Mouse (Mus musculus): ENCODE results near the gene Snx9. TPM values are rescaled to one million over a fixed set of nuclear protein-coding genes. Genes with fewer than 3 reads are reported as not detected.

Gene Snx9
- total and polyA plus RNA-seq, 3 experiments, result 12.9 to 22.8 TPM; not detected in 1

DNA sequence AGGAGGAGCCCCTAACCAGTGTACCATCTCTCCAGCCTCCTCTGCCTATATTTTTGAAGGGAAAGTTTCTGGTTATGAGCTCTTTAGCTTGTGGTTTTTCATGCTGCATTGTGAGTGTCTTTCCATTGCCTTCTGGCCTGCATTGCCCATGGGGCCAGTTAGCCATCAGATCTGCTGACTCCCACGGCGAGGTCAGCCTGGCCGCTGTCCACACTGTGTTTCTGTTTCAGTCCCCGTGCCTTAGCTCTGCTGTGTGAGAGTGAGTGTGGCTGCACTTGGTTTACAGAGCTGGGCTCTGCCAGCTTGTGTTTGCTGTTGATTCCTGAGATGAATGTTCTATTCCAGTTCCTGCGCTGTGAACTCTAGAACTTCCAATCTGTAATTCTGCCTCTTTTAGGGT, 73.1 kb downstream of the Snx9 start:
- no peaks in the 10 kb centered on the region for H3K79me2 ChIP-seq (ENCODE audit: control insufficient read depth, insufficient read depth, low read length, poor library complexity)
- no peak overlapping the region for H3K9ac ChIP-seq (ENCODE audit: control insufficient read depth, low read depth, low read length, poor library complexity, severe bottlenecking)
- no peaks in the 10 kb centered on the region for H3K27me3 ChIP-seq (ENCODE audit: control insufficient read depth in 1 of 2, insufficient read depth in 2 of 2, low read length in 2 of 2)
- H3K9me3 ChIP-seq (replicated peaks; ENCODE audit: insufficient read depth, low read length), result no peaks in the 10 kb centered on the region
- H3K4me3 ChIP-seq (ENCODE audit: control insufficient read depth in 1 of 2, insufficient read depth in 1 of 2, low read depth in 2 of 2, low read length in 2 of 2), result no peak overlapping the region
- no peak overlapping the region for H3K27ac ChIP-seq (ENCODE audit: control insufficient read depth, low read depth, low read length)
- no peak for TF ChIP-seq NRF1 (IDR thresholded peaks at IDR 0.05; ENCODE audit: insufficient read depth, low read depth, low read length, poor library complexity, severe bottlenecking)
- no peak for TF ChIP-seq SIN3A (IDR thresholded peaks at IDR 0.05; ENCODE audit: low read length)
- no peaks in the 10 kb centered on the region for H3K4me1 ChIP-seq (ENCODE audit: control insufficient read depth in 1 of 2, insufficient read depth in 2 of 2, low read length in 2 of 2)
- no peaks in the 10 kb centered on the region; a peak in 1 of 4 replicates for H3K36me3 ChIP-seq (ENCODE audit: control insufficient read depth in 1 of 2, insufficient read depth in 2 of 2, low read length in 2 of 2)
- no peak for DNase-seq (ENCODE audit: low read depth, low spot score)

DNA sequence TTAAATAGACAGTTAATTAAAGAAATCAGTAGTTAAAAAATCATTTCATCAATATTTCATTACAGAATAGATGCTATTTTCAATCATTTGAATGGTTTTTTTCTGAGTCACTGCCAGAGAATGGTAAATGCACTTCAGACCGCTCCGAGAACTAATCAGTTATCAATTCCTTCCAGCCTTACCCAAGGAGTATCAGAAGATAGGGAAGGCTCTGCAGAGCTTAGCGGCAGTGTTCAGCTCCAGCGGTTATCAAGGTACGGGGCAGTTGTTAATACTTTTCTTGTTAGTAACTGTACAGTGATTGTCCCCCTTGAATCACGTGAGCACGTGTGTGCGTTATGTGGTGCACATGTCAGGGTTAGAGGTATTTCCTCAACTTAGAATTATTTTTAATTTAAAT, 80.8 kb downstream of the Snx9 start:
- no peak for DNase-seq (ENCODE audit: low read depth, low spot score)
- no peaks in the 10 kb centered on the region for H3K4me1 ChIP-seq (ENCODE audit: control insufficient read depth in 1 of 2, insufficient read depth in 2 of 2, low read length in 2 of 2)
- TF ChIP-seq KAT2A (conservative IDR thresholded peaks at IDR 0.05; ENCODE audit: low read depth, low read length) (no peak), SIN3A (IDR thresholded peaks at IDR 0.05; ENCODE audit: low read length) (no peak), CHD1 (IDR thresholded peaks at IDR 0.05; ENCODE audit: low read depth, low read length) (no peak), POLR2AphosphoS5 (IDR thresholded peaks at IDR 0.05; ENCODE audit: borderline replicate concordance, low read depth, low read length) (no peak), POLR2AphosphoS2 (IDR thresholded peaks at IDR 0.05; ENCODE audit: low read length) (no peak), MAZ (IDR thresholded peaks at IDR 0.05; ENCODE audit: low read depth, low read length) (no peak), TBP (IDR thresholded peaks at IDR 0.05; ENCODE audit: low read depth, low read length) (no peak), E2F4 (IDR thresholded peaks at IDR 0.05; ENCODE audit: borderline replicate concordance, low read depth, low read length) (no peak), SMC3 (IDR thresholded peaks at IDR 0.05; ENCODE audit: low read depth, low read length) (no peak), HCFC1 (IDR thresholded peaks at IDR 0.05; ENCODE audit: low read depth, low read length) (no peak), MYC (IDR thresholded peaks at IDR 0.05; ENCODE audit: low read depth, low read length) (no peak), MAX (IDR thresholded peaks at IDR 0.05; ENCODE audit: low read length) (no peak), MXI1 (IDR thresholded peaks at IDR 0.05; ENCODE audit: low read depth, low read length) (no peak), ZMIZ1 (IDR thresholded peaks at IDR 0.05; ENCODE audit: low read depth, low read length) (no peak), POLR2A (IDR thresholded peaks at IDR 0.05; ENCODE audit: control insufficient read depth in 1 of 2, insufficient read depth in 1 of 2, low read depth in 1 of 2, low read length in 2 of 2, poor library complexity in 1 of 2) (no peak), GABPA (IDR thresholded peaks at IDR 0.05; ENCODE audit: low read depth, low read length) (no peak), ETS1 (IDR thresholded peaks at IDR 0.05; ENCODE audit: low read depth, low read length) (no peak), USF2 (IDR thresholded peaks at IDR 0.05; ENCODE audit: borderline replicate concordance in 1 of 2, insufficient read depth in 1 of 2, low read depth in 1 of 2, low read length in 2 of 2) (no peak), RCOR1 (IDR thresholded peaks at IDR 0.05; ENCODE audit: low read depth, low read length) (no peak)
- no peak overlapping the region for H3K27ac ChIP-seq (ENCODE audit: control insufficient read depth, low read depth, low read length)
- H3K4me3 ChIP-seq (ENCODE audit: control insufficient read depth in 1 of 2, insufficient read depth in 1 of 2, low read depth in 2 of 2, low read length in 2 of 2), result no peak overlapping the region
- H3K9ac ChIP-seq (ENCODE audit: control insufficient read depth, low read depth, low read length, poor library complexity, severe bottlenecking), result no peak overlapping the region
- no peaks in the 10 kb centered on the region for H3K27me3 ChIP-seq (ENCODE audit: control insufficient read depth in 1 of 2, insufficient read depth in 2 of 2, low read length in 2 of 2)
- no peaks in the 10 kb centered on the region for H3K9me3 ChIP-seq (replicated peaks; ENCODE audit: insufficient read depth, low read length)
- H3K79me2 ChIP-seq (ENCODE audit: control insufficient read depth, insufficient read depth, low read length, poor library complexity), result no peaks in the 10 kb centered on the region
- H3K36me3 ChIP-seq (ENCODE audit: control insufficient read depth in 1 of 2, insufficient read depth in 2 of 2, low read length in 2 of 2), result peaks cover 0 to 1% of the 10 kb centered on the region in 2 experiments; a peak in 1 of 4 replicates
